Mouse (Mus musculus) embryonic stem cell, embryonic (primary cell): ENCODE data around the gene Insr.

Experiments
- CTCF ChIA-PET, 4 experiments: fragments of 300-600 bp in 2 of 4; fragments of 350-600 bp in 2 of 4; sonication (Branson Sonifier 250); formaldehyde crosslinking; loops; one replicate each; lab custom pipeline; 2022; ENCODE audit warnings: inconsistent platforms in 2 of 4; lab: Charles Lee
- POLR2A ChIA-PET, 4 experiments: fragments of 300-600 bp in 2 of 4; fragments of 350-600 bp in 2 of 4; sonication (Branson Sonifier 250); formaldehyde crosslinking; loops; one replicate each; lab custom pipeline; 2022; ENCODE audit warnings: antibody characterized with exemption in 4 of 4, inconsistent platforms in 1 of 4; lab: Charles Lee

Gene Insr

GRCm38 (mm10) chr8:3251101-3251500 is 28.3 kb downstream of the Insr start:
- CTCF ChIA-PET = no interaction called here
- POLR2A ChIA-PET = interaction anchor here in 2 of 4 experiments (0.6 to 1.3 kb wide), 4 partner anchors 26 to 446 kb away, joined by 3 to 4 read pairs (median 3); partner anchors contain the start of gene Insr (in 2 of the 2)

GRCm38 (mm10) chr8:3249886-3250285 is 29.5 kb downstream of the Insr start:
- ChIA-PET CTCF (no interaction called here), POLR2A (no interaction called here)

GRCm38 (mm10) chr8:3248704-3249103 is 30.7 kb downstream of the Insr start:
- POLR2A ChIA-PET = no interaction called here
- CTCF ChIA-PET = interaction anchor here in 1 of 4 experiments (0.6 kb wide), 1 partner anchor 9 kb away, joined by 3 read pairs; no protein-coding TSS in a partner anchor

GRCm38 (mm10) chr8:3247129-3247528 is 32.3 kb downstream of the Insr start:
- ChIA-PET CTCF (no interaction called here), POLR2A (no interaction called here)

- POLR2A ChIA-PET = no interaction called here
- CTCF ChIA-PET = interaction anchor here in 1 of 4 experiments (0.8 kb wide), 1 partner anchor 93 kb away, joined by 3 read pairs; no protein-coding TSS in a partner anchor
These were observed 36.2 kb downstream of the Insr start for GRCm38 (mm10) chr8:3243229-3243628.

- ChIA-PET POLR2A (interaction anchor here in 1 of 4 experiments (0.7 to 0.8 kb wide), 2 partner anchors 9 to 18 kb away, joined by 3 to 5 read pairs; no protein-coding TSS in a partner anchor), CTCF (no interaction called here)
These were observed 38.7 kb downstream of the Insr start for GRCm38 (mm10) chr8:3240725-3241124.

- ChIA-PET CTCF (no interaction called here), POLR2A (no interaction called here)
These were observed 39.8 kb downstream of the Insr start for GRCm38 (mm10) chr8:3239641-3240040.

GRCm38 (mm10) chr8:3238792-3239191 is 40.6 kb downstream of the Insr start:
- POLR2A ChIA-PET = interaction anchor here in 1 of 4 experiments (1.1 kb wide), 1 partner anchor 161 kb away, joined by 3 read pairs; no protein-coding TSS in a partner anchor
- CTCF ChIA-PET = no interaction called here

- CTCF ChIA-PET = interaction anchor here in 1 of 4 experiments (1.3 kb wide), 1 partner anchor 58 kb away, joined by 3 read pairs; no protein-coding TSS in a partner anchor
- POLR2A ChIA-PET = interaction anchor here in 1 of 4 experiments (1.0 kb wide), 1 partner anchor 16 kb away, joined by 3 read pairs; no protein-coding TSS in a partner anchor
These were observed 42.1 kb downstream of the Insr start for GRCm38 (mm10) chr8:3237319-3237718.

- POLR2A ChIA-PET = no interaction called here
These were observed 43.1 kb downstream of the Insr start for GRCm38 (mm10) chr8:3236277-3236676.

GRCm38 (mm10) chr8:3234569-3234968 is 44.8 kb downstream of the Insr start:
- ChIA-PET CTCF (no interaction called here), POLR2A (interaction anchor here in 1 of 4 experiments (2.5 kb wide), 1 partner anchor 13 kb away, joined by 5 read pairs; no protein-coding TSS in a partner anchor)

More at GRCm38 (mm10) chr8:3236277-3236676, 43.1 kb downstream of the Insr start:
- CTCF ChIA-PET = no interaction called here

- ChIA-PET CTCF (no interaction called here), POLR2A (interaction anchor here in 3 of 4 experiments (0.7 to 2.5 kb wide), 3 partner anchors 11 to 262 kb away, joined by 4 to 21 read pairs (median 5); no protein-coding TSS in a partner anchor)
These were observed 46.8 kb downstream of the Insr start for GRCm38 (mm10) chr8:3232601-3233000.

GRCm38 (mm10) chr8:3230118-3231060 is 49.0 kb downstream of the Insr start:
- POLR2A ChIA-PET = interaction anchor here in 2 of 4 experiments (0.8 to 2.4 kb wide), 4 partner anchors 8 to 49 kb away, joined by 3 to 21 read pairs (median 3); partner anchors contain the start of gene Insr (in 1 of the 2)
- CTCF ChIA-PET = no interaction called here

GRCm38 (mm10) chr8:3227423-3227822 is 52.0 kb downstream of the Insr start:
- CTCF ChIA-PET = interaction anchor here in 1 of 4 experiments (0.6 kb wide), 1 partner anchor 88 kb away, joined by 3 read pairs; no protein-coding TSS in a partner anchor
- POLR2A ChIA-PET = interaction anchor here in 1 of 4 experiments (1.3 kb wide), 1 partner anchor 15 kb away, joined by 3 read pairs; no protein-coding TSS in a partner anchor

GRCm38 (mm10) chr8:3225731-3226130 is 53.7 kb downstream of the Insr start:
- CTCF ChIA-PET = no interaction called here
- POLR2A ChIA-PET = interaction anchor here in 2 of 4 experiments (0.7 to 1.4 kb wide), 3 partner anchors 26 to 54 kb away, joined by 3 to 4 read pairs (median 3); partner anchors contain the start of gene Insr (in 1 of the 2)

- CTCF ChIA-PET = no interaction called here
These were observed 54.2 kb downstream of the Insr start for GRCm38 (mm10) chr8:3225184-3225583.

GRCm38 (mm10) chr8:3222636-3222965 is 56.8 kb downstream of the Insr start:
- POLR2A ChIA-PET = interaction anchor here in 2 of 4 experiments (0.7 to 3.0 kb wide), 7 partner anchors 9 to 449 kb away, joined by 3 to 40 read pairs (median 3); partner anchors contain the start of gene Insr (in 2 of the 2)
- CTCF ChIA-PET = interaction anchor here in 1 of 4 experiments (0.9 kb wide), 1 partner anchor 57 kb away, joined by 3 read pairs; the partner anchor contains the start of gene Insr

More at GRCm38 (mm10) chr8:3225184-3225583, 54.2 kb downstream of the Insr start:
- POLR2A ChIA-PET = interaction anchor here in 2 of 4 experiments (1.4 kb wide), 2 partner anchors 26 to 54 kb away, joined by 3 read pairs; partner anchors contain the start of gene Insr (in 1 of the 2)

- ChIA-PET POLR2A (interaction anchor here (0.5 to 3.0 kb wide), 18 partner anchors 9 to 358 kb away, joined by 3 to 40 read pairs (median 3); partner anchors contain the start of gene Insr (in 4 of the 4)), CTCF (interaction anchor here in 3 of 4 experiments (0.6 to 1.4 kb wide), 4 partner anchors 35 to 57 kb away, joined by 3 to 9 read pairs (median 3); partner anchors contain the start of gene Insr (in 1 of the 3))
These were observed 57.3 kb downstream of the Insr start for GRCm38 (mm10) chr8:3221960-3222635.
